Mouse (Mus musculus) macrophage (primary cell): ENCODE results near the gene Ccdc93. TPM values are rescaled to one million over a fixed set of nuclear protein-coding genes. Genes with fewer than 3 reads are reported as not detected.

ENCODE experiments used
- H3K27ac ChIP-seq: fragments of 350-480 bp; formaldehyde crosslinking; 2 replicates; pipeline ENCODE4 v1.9.0; 2021
- H3K36me3 ChIP-seq: fragments of 350-480 bp; formaldehyde crosslinking; 2 replicates; pipeline ENCODE4 v1.9.0; 2021; ENCODE audit errors: inconsistent target
- H3K4me3 ChIP-seq: fragments of 350-480 bp; formaldehyde crosslinking; 2 replicates; pipeline ENCODE4 v1.9.0; 2021; ENCODE audit errors: inconsistent target
- H3K79me2 ChIP-seq: fragments of 350-480 bp; formaldehyde crosslinking; 2 replicates; pipeline ENCODE4 v1.9.0; 2021; ENCODE audit errors: inconsistent target
- WGBS: methylation state at CpG from one replicate; pipeline ENCODE4 v1.1.7; 2026; ENCODE audit warnings: inconsistent platforms; ENCODE audit not compliant: missing documents; 5-methylcytosine and 5-hydroxymethylcytosine counted together
- polyA plus RNA-seq: library from polyadenylated mRNA; stranded (reverse); fragments of 250-400 nt; gene quantifications from 3 replicates; pipeline ENCODE4 v1.2.4, GENCODE M21; 2018; ENCODE audit warnings: inconsistent platforms

The Ccdc93 gene
- polyA plus RNA-seq, 1 experiment from 2014 or later = 22.4 TPM

DNA sequence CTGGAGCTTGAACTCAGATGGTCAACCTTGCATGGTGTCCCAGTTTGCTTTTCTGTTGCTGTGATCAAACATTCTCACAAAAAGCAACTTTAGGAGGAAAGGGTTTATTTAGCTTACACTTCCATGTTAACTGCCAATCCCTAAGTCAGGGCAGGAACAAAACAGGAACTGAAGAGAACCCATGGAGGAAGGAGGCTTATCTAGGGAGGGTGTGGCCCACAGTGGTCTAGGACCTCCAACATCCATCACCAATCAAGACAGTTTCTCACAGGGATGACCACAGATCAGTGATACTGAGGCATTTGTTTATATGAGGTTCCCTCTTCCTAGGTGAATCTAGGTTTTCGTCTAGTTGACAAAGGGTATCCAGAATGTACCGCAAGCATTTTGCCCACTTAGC lies 81.1 kb downstream of the Ccdc93 start:
- no peaks in the 10 kb centered on the region for H3K36me3 ChIP-seq
- WGBS = 95% methylated on average over 2 of the region's 2 CpGs
- no peak overlapping the region for H3K27ac ChIP-seq
- no peaks in the 10 kb centered on the region for H3K79me2 ChIP-seq
- H3K4me3 ChIP-seq = no peak overlapping the region

DNA sequence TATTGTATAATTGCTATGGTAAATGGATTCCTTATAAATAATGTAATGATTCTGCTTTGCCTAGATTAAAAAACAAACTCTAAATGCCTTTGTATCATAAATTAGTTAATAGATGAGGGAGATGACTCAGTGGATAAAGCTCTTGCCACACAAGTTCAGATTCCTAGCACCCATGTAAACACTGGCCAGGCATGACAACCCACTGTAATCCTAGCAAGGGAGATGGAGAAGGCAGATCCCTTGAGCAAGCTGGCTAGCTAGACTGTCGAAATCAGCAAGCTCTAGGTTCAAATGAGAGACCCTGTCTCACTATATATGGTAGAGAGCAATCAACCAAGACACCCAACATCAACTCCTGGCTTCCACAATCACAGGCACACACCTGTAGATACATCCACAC lies 87.8 kb downstream of the Ccdc93 start:
- no peak overlapping the region for H3K4me3 ChIP-seq
- 70% methylated on average over 1 of the region's 1 CpGs for WGBS
- H3K36me3 ChIP-seq = no peaks in the 10 kb centered on the region
- H3K27ac ChIP-seq = no peak overlapping the region
- H3K79me2 ChIP-seq = no peaks in the 10 kb centered on the region

DNA sequence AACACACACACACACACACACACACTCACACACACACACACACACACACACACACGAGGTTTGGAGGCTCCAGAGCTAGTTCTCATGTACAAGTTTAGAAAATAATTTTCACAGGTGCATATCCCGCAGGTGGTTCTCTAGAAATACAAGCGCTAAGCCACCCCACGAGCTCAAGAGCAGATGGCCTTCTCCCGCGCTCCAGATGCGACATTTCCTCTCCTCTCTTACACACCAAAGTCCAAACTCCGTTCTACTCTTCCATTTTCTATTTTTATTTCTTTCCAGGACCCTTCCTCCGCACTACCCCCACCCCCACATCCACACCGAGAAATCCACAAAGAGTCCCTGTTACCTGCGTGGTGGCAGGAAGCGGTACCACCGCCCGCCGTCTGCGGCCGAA lies 96.2 kb downstream of the Ccdc93 start:
- 64% methylated on average over 16 of the region's 17 CpGs for WGBS
- no peaks in the 10 kb centered on the region for H3K79me2 ChIP-seq
- no peak overlapping the region for H3K4me3 ChIP-seq
- no peak overlapping the region for H3K27ac ChIP-seq
- no peaks in the 10 kb centered on the region for H3K36me3 ChIP-seq

DNA sequence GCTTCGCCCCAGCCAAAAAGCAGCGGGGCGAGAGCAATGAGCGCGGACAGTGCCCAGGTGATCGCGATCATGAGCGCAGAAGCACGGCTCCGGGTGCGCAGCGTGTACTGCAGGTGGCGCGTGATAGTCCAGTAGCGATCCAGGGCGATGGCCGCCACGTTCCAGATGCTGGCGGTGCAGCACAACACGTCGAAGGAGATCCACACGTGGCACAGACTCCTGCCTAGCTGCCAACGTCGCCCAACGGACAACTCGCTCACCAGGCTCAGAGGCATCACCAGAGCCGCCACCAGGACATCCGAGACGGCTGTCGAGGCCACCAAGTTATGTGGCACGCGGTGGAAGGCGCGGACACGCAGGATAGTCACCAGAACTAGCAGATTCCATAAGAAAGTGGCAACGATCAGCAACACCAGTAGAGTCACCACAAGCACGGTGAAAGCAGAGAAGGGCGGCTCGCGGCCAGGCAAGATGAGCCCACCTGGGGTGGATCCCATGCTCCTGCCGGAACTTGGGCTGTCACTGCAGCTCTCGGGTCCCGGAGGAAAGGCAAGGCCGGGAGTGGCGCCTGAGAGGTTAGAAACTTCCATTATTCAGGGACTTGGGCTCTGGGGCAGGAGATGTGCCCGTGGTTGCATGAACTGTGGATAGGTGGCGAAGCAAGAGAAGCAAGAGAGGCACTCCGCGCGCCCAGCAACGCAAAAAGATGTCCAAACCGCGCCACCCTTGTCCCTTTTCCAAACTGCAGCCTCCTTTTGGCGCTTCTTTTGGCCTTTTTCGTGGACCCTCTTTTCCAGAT lies 97.0 kb downstream of the Ccdc93 start:
- no peaks in the 10 kb centered on the region for H3K79me2 ChIP-seq
- WGBS = 22% methylated on average over 55 of the region's 55 CpGs
- no peak overlapping the region for H3K27ac ChIP-seq
- no peaks in the 10 kb centered on the region for H3K36me3 ChIP-seq
- H3K4me3 ChIP-seq = no peak overlapping the region

DNA sequence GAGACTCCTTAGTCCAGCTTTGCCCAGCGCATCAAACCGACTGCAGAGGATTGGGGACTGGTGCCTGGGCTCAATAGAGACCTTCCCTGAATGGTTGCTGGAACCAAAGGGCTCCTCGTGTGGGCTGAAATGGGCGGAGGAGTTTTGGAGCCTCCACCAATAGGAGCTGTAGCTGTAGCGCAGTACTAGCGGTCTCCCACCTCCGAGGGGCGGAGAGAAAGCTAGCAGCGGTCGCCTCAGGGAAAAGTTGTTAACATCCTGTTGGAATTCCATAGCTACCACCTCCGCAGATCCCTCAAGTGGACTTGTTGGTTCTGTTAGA lies 97.5 kb downstream of the Ccdc93 start, which contains the start of gene Htr5b:
Gene Htr5b, minus strand, starts transcription at position 67 of the 322 bp plus-strand sequence.
- WGBS = 16% methylated on average over 11 of the region's 11 CpGs
- Histone ChIP-seq H3K4me3 (no peak within 1 kb of the TSS), H3K36me3 (no peaks in the 10 kb centered on the region), H3K27ac (no peak within 1 kb of the TSS), H3K79me2 (no peaks in the 10 kb centered on the region)

DNA sequence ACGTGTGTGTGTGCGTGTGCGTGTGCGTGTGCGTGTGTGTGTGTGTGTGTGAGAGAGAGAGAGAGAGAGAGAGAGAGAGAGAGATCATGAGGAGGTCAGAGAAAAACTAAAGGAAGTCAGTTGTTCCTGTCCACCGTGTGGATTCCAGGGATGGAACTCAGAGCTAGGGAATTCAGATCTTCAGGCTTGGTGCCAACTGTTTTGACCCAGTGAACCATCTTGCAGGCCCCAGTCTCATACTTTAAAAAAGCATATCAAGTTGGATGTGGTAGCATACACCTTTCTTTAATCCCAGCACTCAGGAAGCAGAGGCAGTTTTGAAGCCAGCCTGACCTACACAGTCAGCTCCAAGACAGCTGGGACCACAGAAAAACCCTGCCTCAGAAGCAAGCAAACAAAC lies 98.4 kb downstream of the Ccdc93 start:
- H3K36me3 ChIP-seq = no peaks in the 10 kb centered on the region
- H3K79me2 ChIP-seq = no peaks in the 10 kb centered on the region
- WGBS = 85% methylated on average over 5 of the region's 6 CpGs
- no peak overlapping the region for H3K27ac ChIP-seq
- no peak overlapping the region for H3K4me3 ChIP-seq

DNA sequence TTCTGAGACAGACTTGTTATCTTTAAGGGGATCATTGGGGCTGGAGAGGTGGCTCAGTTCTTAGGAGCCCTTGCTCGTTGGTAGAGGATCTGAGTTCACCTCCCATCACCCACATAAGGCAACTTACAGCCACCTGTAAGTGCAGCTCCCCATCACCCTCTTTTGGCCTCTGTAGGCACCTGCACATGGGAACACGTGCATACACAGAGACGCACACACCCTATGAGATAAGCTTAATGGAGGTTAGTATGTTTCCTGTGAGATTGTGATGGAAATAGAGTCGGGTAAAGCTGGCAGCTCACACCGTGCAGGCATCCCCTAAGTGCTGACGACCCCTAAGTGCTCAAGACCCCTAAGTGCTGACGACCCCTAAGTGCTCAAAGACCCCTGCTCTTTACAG lies 100.6 kb downstream of the Ccdc93 start:
- Histone ChIP-seq H3K79me2 (no peaks in the 10 kb centered on the region), H3K36me3 (no peaks in the 10 kb centered on the region), H3K4me3 (no peak overlapping the region), H3K27ac (no peak overlapping the region)
- WGBS = 70% methylated on average over 7 of the region's 7 CpGs

DNA sequence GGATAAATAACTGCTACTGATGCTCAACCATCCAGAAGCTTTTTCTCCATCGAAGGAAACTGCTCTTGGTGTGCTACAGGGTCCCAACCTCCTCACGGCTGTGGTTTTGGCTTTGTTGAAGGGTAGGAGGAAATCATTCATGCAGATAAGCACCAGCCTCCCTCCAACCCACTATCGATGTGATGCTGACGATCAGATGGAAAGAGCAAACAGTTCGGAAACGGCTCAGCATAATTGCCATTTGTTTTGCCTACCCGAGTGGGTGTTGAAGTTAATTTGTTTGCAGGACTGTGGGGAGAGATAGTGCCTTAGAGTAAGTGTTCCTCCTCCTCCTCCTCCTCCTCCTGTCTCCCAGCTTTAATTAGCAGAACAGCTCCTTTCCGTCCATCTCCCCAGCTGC lies 109.5 kb downstream of the Ccdc93 start:
- Histone ChIP-seq H3K4me3 (no peak overlapping the region), H3K27ac (no peak overlapping the region), H3K79me2 (no peaks in the 10 kb centered on the region), H3K36me3 (no peaks in the 10 kb centered on the region)
- WGBS = 58% methylated on average over 8 of the region's 8 CpGs

DNA sequence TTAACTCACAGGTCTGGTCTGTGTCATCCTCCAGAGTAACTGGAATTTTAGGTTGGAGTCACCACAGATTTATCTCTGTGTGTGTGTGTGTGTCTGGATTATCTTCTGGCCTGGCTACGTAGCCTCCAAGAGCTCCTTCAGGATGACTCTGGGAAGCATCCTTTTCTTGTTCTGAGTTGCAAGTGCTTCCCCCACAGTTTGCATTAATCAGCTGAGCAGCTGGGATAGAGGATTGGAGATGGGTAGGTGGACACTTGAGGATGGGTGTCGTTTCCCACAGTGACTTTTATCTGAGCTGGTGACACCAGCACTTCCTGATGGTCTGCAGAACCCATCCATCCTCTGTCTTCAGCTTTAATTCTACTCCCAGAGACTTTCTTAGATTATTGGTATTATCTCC lies 116.0 kb downstream of the Ccdc93 start:
- WGBS = 76% methylated on average over 2 of the region's 2 CpGs
- Histone ChIP-seq H3K36me3 (no peaks in the 10 kb centered on the region), H3K79me2 (no peaks in the 10 kb centered on the region), H3K27ac (no peak overlapping the region), H3K4me3 (no peak overlapping the region)

DNA sequence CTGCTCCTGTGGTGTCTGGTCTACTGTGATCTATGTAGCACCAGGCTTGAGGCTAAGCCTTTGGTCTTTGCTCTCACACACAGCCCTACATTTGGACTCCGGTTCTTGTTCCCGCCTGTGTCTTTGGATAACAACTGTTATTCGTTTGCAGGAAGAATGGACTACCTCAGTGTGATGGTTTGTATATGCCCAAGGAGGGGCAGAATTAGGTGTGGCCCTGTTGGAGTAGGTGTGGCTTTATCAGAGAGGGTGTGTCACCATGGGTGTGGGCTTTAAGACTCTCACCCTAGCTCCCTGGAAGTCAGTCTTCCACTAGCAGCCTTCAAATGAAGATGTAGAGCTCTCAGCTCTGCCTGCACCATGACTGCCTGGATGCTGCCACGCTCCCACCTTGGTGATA lies 117.8 kb downstream of the Ccdc93 start:
- 90% methylated on average over 4 of the region's 4 CpGs for WGBS
- H3K27ac ChIP-seq = no peak overlapping the region

DNA sequence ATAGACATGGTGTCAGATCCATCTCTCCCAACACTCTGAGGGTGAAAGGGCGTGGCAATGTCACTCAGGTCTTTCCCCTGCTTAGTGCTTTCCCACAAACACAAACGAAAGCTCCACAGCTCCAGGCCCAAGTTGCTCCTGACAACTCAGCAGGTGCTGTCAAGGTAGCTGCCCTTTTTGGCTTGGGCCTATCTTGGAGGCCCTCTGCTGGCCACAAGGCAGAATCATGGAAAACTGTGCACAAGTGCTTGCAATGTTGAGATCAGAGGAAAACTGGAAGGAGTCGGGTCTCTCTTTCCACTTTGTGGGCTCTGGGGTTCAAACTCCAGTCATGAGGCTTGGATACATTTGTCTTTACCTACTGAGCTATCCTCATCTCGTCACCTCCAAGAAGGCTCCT lies 118.6 kb downstream of the Ccdc93 start:
- Histone ChIP-seq H3K36me3 (peaks cover 13% of the 10 kb centered on the region; the same call in 1 of the 2 replicates), H3K79me2 (no peaks in the 10 kb centered on the region), H3K27ac (no peak overlapping the region), H3K4me3 (no peak overlapping the region)
- WGBS = 90% methylated on average over 4 of the region's 4 CpGs

More for the DNA sequence above, 117.8 kb downstream of the Ccdc93 start:
- 0 out of 2 replicates have a peak, but pooled peaks cover 7% of the 10 kb centered on the region for H3K36me3 ChIP-seq
- H3K4me3 ChIP-seq = no peak overlapping the region
- no peaks in the 10 kb centered on the region for H3K79me2 ChIP-seq

DNA sequence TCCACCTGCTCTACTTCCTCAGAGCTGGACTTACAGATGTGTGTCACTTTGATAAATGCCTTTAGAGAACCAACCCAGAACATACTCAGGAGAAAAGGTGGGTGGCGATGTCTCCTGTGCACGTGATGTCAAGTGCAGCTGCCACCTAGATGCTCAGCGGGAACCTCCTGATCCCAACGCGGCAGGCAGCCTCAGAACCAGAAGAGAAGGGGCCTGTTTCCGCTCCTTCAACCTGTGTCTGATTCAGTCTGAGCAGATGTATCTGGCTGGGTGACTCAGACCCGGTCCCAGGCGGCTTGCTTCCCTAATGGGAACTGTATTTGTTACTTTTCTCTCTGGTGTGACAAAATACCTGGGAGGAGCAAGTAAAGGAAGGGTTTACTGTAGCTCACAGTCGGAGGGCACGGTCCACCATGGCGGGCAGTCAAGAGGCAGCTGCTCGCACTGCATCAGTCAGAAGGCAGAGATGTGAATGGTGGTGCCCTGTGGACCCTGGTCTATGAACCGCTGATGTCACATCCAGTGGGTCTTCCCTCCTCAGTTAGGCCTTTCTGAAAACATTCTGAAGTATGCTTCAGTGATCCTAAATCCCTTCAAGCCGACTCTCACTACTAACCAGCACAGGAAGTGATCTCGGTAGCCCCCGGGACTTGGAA lies 120.1 kb downstream of the Ccdc93 start:
- H3K79me2 ChIP-seq = no peaks in the 10 kb centered on the region
- no peak overlapping the region for H3K4me3 ChIP-seq
- H3K36me3 ChIP-seq = peaks cover 27% of the 10 kb centered on the region
- no peak overlapping the region for H3K27ac ChIP-seq
- 77% methylated on average over 16 of the region's 16 CpGs for WGBS

DNA sequence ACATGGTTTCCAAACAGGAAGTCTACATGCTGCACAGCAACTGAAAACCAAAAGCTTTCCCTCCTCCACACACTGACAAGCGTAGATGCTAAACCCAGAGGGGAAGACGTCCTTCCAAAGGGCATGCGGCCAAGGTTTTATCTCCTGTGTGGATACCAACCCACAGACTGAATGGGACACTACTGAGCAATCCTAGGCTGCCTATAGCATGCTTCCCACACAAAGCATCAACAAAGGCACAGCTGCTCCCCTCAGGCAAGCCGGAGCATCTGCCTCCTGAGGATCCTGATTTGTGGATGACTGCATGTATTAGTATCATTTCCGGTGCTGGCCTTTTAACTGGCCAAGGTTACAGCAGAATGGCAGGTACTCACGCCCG lies 120.6 kb downstream of the Ccdc93 start:
- peaks cover 33% of the 10 kb centered on the region for H3K36me3 ChIP-seq
- 96% methylated on average over 7 of the region's 7 CpGs for WGBS

More for the DNA sequence above, 120.6 kb downstream of the Ccdc93 start:
- Histone ChIP-seq H3K27ac (no peak overlapping the region), H3K4me3 (no peak overlapping the region), H3K79me2 (no peaks in the 10 kb centered on the region)
